Mouse (Mus musculus) stomach, adult 2 months (tissue): ENCODE measurements around the gene Esx1. TPM values are rescaled to one million over a fixed set of nuclear protein-coding genes. Genes with fewer than 3 reads are reported as not detected.

Experiments
- polyA plus RNA-seq: library from polyadenylated mRNA; depleted of rRNA; stranded (reverse); fragments of >200 nt; gene quantifications from 2 replicates; pipeline ENCODE4 v1.2.3, GENCODE M21; 2012; rRNA removed

The Esx1 gene
- not detected in 2 replicates for polyA plus RNA-seq

DNA sequence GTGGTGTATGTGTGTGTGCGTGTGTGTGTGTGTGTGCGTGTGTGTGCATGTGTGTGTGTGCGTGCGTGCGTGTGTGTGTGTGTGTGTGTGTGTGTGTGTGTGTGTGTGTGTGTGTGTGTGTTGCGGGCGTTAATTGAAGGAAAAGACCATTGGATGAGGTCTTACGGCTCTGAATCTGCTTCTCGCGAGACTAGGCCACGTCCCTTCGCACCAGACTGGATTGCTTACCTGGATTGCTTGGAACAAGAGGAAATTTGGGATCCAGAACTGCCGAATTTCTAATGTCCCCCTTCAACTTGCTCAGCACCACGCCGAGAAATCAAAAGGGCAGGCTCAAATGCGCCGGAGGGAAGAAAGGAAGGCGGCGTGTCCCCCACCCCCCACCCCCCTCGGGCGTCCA is at the start of gene Esx1:
Gene Esx1, minus strand, starts transcription at position 366 of the 400 bp plus-strand sequence.

Other genes with a start within 250 kb of the Esx1 start
- not detected in 2 replicates for gene H2bfm, start 194.8 kb downstream of the Esx1 start, polyA plus RNA-seq
- not detected in 2 replicates for gene Tmsb15b2, start 146.6 kb downstream of the Esx1 start, polyA plus RNA-seq
- 0.15 TPM in 1 of 2 replicates, not detected in the other for gene Tmsb15l, start 145.2 kb downstream of the Esx1 start, polyA plus RNA-seq
- not detected in 2 replicates for gene Tmsb15b1, start 145.2 kb downstream of the Esx1 start, polyA plus RNA-seq
- 0.16 and 0.40 TPM in 2 replicates for gene Zcchc18, start 128.9 kb downstream of the Esx1 start, polyA plus RNA-seq
- 0.42 and 0.43 TPM in 2 replicates for gene Slc25a53, start 83.8 kb downstream of the Esx1 start, polyA plus RNA-seq
- gene Fam199x, start 72.5 kb downstream of the Esx1 start, polyA plus RNA-seq = 0.14 and 0.23 TPM in 2 replicates